Mouse (Mus musculus): ENCODE measurements around the gene Nans. TPM values are rescaled to one million over a fixed set of nuclear protein-coding genes. Genes with fewer than 3 reads are reported as not detected.

Gene Nans
- polyA plus RNA-seq, 2 experiments = 82.4 to 84.5 TPM

DNA sequence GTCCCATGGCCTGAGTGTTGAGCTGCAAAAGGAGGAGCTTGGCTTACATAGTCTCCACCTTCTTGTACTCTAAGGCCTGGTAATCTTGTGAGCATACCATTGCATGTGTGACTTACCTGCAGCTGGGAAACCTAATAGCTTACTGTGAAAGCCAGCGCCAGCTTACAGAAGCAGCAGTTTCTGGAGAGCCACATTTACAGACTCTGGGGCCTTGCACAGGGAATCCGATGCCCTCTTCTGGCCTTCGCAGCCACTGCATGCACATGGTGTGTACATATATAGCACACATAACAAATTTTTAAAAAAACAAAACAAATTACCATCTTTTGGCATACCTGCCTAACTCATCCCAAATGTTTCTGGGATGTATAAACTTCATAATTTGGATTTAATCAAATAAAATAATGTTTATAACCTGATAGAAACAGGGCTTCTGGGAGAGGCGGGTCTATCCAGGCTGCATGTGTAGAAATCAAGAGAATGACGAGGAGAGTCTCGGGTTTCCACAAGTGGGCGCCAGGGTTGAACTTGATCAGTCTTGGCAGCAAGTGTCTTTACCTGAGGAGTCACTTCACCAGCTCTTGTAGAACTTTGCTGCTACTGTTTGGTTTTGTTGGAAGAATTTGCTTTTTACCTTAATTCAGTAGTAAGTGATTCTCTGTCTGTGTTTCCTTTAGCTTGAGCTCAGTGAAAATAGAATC lies 25.8 kb upstream of the Nans start:
- TF ChIP-seq POLR2A (IDR thresholded peaks at IDR 0.05; ENCODE audit: borderline replicate concordance, extremely low read depth, insufficient read depth, insufficient read length) = no peak
- H3K4me1 ChIP-seq (ENCODE audit: control insufficient read depth, insufficient read depth, low read length) = no peaks in the 10 kb centered on the region
- H3K4me2 ChIP-seq (replicated peaks; ENCODE audit: low read depth, low read length, severe bottlenecking) = no peak overlapping the region
- peaks cover 83% of the 10 kb centered on the region for H3K36me3 ChIP-seq (ENCODE audit: control insufficient read depth, insufficient read depth, low read length)
- no peak overlapping the region for H3K4me3 ChIP-seq (replicated peaks; ENCODE audit: low read length)
- no peaks in the 10 kb centered on the region for H3K9me3 ChIP-seq (ENCODE audit: control insufficient read depth, low read length)
- H3K27me3 ChIP-seq (ENCODE audit: control insufficient read depth, insufficient read depth, low read length) = no peaks in the 10 kb centered on the region
- DNase-seq (ENCODE audit: low spot score) (no peak), ATAC-seq (ENCODE audit: low FRiP score, low read depth) (peak; percentile 50; the same call in 1 of the 2 replicates)
- WGBS = 75% methylated on average over 7 of the region's 7 CpGs
- H3K27ac ChIP-seq (replicated peaks; ENCODE audit: low read depth, low read length) = no peak overlapping the region
- H3K9ac ChIP-seq (ENCODE audit: low read depth, low read length, severe bottlenecking) = no peak overlapping the region

DNA sequence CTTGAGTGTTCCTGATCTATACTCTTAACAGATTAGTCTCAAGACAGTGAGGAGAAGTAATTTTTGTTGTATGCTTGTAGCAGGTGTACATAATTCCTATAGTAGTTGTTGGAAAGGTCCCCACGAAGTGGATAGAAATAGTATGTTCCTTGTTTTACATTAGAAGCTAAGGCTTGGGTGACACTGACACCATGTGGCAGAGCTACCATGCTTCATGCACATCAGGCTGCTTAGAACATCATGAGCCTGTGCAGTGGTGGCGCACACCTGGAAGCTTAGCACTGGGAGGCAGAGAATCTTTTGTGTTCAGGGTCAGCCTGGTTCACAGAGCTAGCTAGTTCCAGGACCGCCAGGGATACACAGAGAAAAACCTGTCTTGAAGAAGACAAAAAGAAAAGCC lies 23.3 kb upstream of the Nans start:
- no peaks in the 10 kb centered on the region for H3K4me1 ChIP-seq (ENCODE audit: control insufficient read depth, insufficient read depth, low read length)
- no peaks in the 10 kb centered on the region for H3K9me3 ChIP-seq (ENCODE audit: control insufficient read depth, low read length)
- ATAC-seq (ENCODE audit: low FRiP score, low read depth) (no peak), DNase-seq (ENCODE audit: low spot score) (no peak)
- no peak overlapping the region for H3K9ac ChIP-seq (ENCODE audit: low read depth, low read length, severe bottlenecking)
- 88% methylated on average over 3 of the region's 3 CpGs for WGBS
- H3K4me2 ChIP-seq (replicated peaks; ENCODE audit: low read depth, low read length, severe bottlenecking) = no peak overlapping the region
- H3K4me3 ChIP-seq (replicated peaks; ENCODE audit: low read length) = no peak overlapping the region
- no peak for TF ChIP-seq POLR2A (IDR thresholded peaks at IDR 0.05; ENCODE audit: borderline replicate concordance, extremely low read depth, insufficient read depth, insufficient read length)
- no peaks in the 10 kb centered on the region for H3K27me3 ChIP-seq (ENCODE audit: control insufficient read depth, insufficient read depth, low read length)
- no peak overlapping the region for H3K27ac ChIP-seq (replicated peaks; ENCODE audit: low read depth, low read length)
- peaks cover 100% of the 10 kb centered on the region for H3K36me3 ChIP-seq (ENCODE audit: control insufficient read depth, insufficient read depth, low read length)

DNA sequence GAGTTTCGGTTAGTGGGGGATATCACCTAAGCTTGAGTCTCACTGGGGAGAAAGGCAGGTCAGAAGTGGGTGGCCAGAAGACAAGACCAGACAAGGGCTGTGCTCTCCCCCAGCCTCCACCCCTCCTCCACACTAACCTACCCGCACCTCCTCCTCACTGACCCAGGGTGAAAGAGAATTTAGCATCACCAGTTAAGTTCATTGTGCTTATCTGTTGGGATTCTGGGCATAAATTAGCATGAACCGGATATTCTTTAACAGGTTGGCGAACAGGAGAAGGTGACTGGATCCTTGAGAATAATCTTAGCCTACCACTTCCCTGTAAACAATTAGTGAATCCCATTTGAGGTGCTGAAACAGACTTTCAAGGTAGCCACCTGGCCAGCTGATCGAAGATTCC lies 13.9 kb upstream of the Nans start:
- H3K27me3 ChIP-seq (ENCODE audit: control insufficient read depth, insufficient read depth, low read length) = no peaks in the 10 kb centered on the region
- H3K27ac ChIP-seq (replicated peaks; ENCODE audit: low read depth, low read length) = no peak overlapping the region
- no peak for DNase-seq (ENCODE audit: low spot score)
- H3K9ac ChIP-seq (ENCODE audit: low read depth, low read length, severe bottlenecking) = no peak overlapping the region
- TF ChIP-seq POLR2A (IDR thresholded peaks at IDR 0.05; ENCODE audit: borderline replicate concordance, extremely low read depth, insufficient read depth, insufficient read length) = no peak
- peaks cover 67% of the 10 kb centered on the region for H3K36me3 ChIP-seq (ENCODE audit: control insufficient read depth, insufficient read depth, low read length)
- ATAC-seq (ENCODE audit: low FRiP score, low read depth) = no peak
- no peak overlapping the region for H3K4me3 ChIP-seq (replicated peaks; ENCODE audit: low read length)
- H3K4me1 ChIP-seq (ENCODE audit: control insufficient read depth, insufficient read depth, low read length) = no peaks in the 10 kb centered on the region
- H3K9me3 ChIP-seq (ENCODE audit: control insufficient read depth, low read length) = no peaks in the 10 kb centered on the region
- no peak overlapping the region for H3K4me2 ChIP-seq (replicated peaks; ENCODE audit: low read depth, low read length, severe bottlenecking)
- WGBS = 90% methylated on average over 5 of the region's 5 CpGs

DNA sequence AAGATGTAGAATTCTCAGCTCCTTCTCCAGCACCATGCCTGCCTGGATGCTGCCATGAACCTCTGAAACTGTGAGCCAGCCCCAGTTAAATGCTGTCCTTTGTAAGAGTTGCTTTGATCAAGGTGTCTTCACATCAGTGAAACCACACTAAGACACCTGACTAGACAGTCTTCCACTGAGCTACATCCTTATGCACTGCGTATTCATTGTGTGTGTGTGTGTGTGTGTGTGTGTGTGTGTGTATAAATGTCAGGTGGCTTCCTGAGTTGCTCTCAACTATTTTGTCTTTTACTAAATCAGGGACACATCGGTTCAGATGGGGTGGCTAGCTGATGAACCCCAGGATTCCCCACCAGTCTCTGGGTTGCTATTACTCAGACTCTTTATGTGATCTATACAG lies 10.0 kb upstream of the Nans start:
- no peak overlapping the region for H3K27ac ChIP-seq (replicated peaks; ENCODE audit: low read depth, low read length)
- TF ChIP-seq POLR2A (IDR thresholded peaks at IDR 0.05; ENCODE audit: borderline replicate concordance, extremely low read depth, insufficient read depth, insufficient read length) = no peak
- no peak overlapping the region for H3K4me2 ChIP-seq (replicated peaks; ENCODE audit: low read depth, low read length, severe bottlenecking)
- WGBS = 97% methylated on average over 2 of the region's 2 CpGs
- no peak overlapping the region for H3K4me3 ChIP-seq (replicated peaks; ENCODE audit: low read length)
- no peaks in the 10 kb centered on the region for H3K4me1 ChIP-seq (ENCODE audit: control insufficient read depth, insufficient read depth, low read length)
- peaks cover 31% of the 10 kb centered on the region for H3K36me3 ChIP-seq (ENCODE audit: control insufficient read depth, insufficient read depth, low read length)
- H3K27me3 ChIP-seq (ENCODE audit: control insufficient read depth, insufficient read depth, low read length) = no peaks in the 10 kb centered on the region
- no peak for DNase-seq (ENCODE audit: low spot score)
- H3K9me3 ChIP-seq (ENCODE audit: control insufficient read depth, low read length) = no peaks in the 10 kb centered on the region
- no peak for ATAC-seq (ENCODE audit: low FRiP score, low read depth)
- H3K9ac ChIP-seq (ENCODE audit: low read depth, low read length, severe bottlenecking) = no peak overlapping the region

DNA sequence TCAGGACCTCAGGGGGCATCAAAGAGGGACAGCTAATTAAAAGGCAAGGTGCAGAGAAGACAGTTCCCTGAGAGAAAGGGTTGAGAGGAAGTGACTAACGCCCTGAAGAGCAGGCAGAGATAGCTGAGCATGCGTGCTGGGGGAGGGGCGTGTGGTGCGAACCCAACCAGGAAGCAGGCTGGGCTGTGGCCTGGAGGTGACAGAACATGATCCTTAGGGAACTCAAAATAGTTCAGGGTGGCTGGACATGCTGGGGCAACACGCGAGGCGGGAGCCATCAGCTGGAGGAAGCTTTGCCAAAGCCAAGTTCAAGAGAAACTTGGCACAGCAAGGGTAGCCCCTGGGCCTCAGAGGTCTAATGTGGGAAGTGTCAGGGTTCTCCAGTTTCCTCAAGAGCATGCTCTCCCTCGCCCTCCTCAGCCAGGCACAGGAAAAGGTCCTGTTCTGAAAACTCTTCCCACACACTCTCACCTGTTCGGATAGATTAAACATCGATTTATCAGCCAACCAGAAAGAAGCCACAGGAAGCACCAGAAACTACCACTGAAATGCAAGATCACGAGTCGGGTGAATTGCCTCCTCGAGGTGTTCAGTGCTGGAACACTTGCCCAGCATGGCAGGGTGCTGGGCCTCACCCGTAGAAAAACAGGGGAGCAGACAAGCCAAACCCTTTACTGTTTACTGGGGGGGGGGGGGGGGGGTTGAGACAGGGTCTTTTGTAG lies 3.2 kb upstream of the Nans start:
- Histone ChIP-seq H3K36me3 (ENCODE audit: control insufficient read depth, insufficient read depth, low read length) (no peaks in the 10 kb centered on the region), H3K27ac (replicated peaks; ENCODE audit: low read depth, low read length) (no peak overlapping the region), H3K4me3 (replicated peaks; ENCODE audit: low read length) (no peak overlapping the region), H3K4me1 (ENCODE audit: control insufficient read depth, insufficient read depth, low read length) (peaks cover 5% of the 10 kb centered on the region), H3K27me3 (ENCODE audit: control insufficient read depth, insufficient read depth, low read length) (no peaks in the 10 kb centered on the region), H3K9ac (ENCODE audit: low read depth, low read length, severe bottlenecking) (no peak overlapping the region), H3K9me3 (ENCODE audit: control insufficient read depth, low read length) (no peaks in the 10 kb centered on the region), H3K4me2 (replicated peaks; ENCODE audit: low read depth, low read length, severe bottlenecking) (no peak overlapping the region)
- TF ChIP-seq POLR2A (IDR thresholded peaks at IDR 0.05; ENCODE audit: borderline replicate concordance, extremely low read depth, insufficient read depth, insufficient read length) = no peak
- 39% methylated on average over 14 of the region's 14 CpGs for WGBS
- ATAC-seq (ENCODE audit: low FRiP score, low read depth) (no peak), DNase-seq (ENCODE audit: low spot score) (peak; percentile 20)

Measured in limb, embryonic 14.5 days (tissue).